Mouse (Mus musculus) urinary bladder, adult 18-20 months (tissue): ENCODE results near the gene Cyp2a5.
"Not testable (repeated sequence)": the region's sequence is repeated elsewhere in the genome, so short reads cannot be mapped to it uniquely, and the experiment has no call there.

Source experiments
- DNase-seq, 2 experiments: peaks; one replicate each; pipeline ENCODE4 v3.0.0; 2022; ENCODE audit warnings: low spot score in 2 of 2, mixed read lengths in 2 of 2

The Cyp2a5 gene

DNA sequence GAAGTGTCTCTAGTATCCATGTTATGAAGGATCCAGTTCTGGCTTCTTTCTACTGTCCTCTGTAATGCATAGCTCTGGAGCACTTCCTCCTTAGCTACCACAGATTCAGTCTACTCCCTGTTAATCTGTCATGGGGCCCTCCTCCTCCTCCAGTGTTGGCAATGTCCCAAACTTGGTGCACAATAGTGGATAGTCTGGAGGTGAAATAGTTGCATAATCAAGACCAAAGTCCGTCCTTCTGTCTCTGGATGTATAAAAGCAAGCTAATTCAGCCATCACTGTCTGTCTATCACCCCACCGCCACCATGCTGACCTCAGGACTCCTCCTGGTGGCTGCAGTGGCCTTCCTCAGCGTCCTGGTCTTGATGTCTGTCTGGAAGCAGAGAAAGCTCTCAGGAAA is at the start of gene Cyp2a5:
TSS of gene Cyp2a5 (plus strand) at position 247 of the 400 bp plus-strand sequence.
- DNase-seq, result not testable (repeated sequence)

DNA sequence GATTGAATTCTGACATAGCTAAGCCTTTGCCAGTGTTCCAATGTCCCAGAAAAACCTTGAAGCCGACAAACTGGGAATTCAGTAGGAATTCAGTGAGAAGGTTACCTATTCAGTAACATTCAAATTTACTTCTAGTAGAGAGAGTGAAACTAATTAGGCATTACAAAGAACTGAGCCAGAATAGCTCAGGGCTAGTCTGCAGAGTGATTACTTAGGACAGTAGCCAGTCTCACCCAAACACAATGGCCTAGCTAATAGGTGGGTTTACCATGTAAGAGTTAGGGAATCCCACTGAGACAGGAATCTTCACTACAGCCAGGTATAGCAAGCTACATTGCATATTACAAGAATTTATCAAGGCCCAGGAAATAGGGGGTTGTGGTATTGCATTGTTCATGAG is 49.1 kb upstream of the Cyp2a5 start:
- DNase-seq, result not testable (repeated sequence)

DNA sequence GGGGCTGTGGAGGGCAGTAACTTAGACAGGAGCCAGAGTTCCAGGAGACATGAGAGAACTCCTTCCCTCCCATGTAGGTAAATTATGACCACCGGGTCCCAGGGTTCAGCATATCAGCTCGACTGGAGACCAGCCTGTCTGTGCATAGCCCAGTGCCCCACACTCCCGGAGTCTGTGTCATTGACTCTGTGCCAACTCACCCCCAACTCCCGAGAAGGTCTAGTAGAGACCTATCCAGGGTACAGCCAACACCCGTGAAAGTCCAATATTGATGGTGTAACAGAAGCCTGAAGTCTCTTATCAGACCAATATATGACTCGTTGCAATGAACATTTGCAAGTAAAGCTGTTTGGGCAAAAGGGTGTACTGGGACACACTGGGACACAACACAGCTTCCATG is 45.1 kb upstream of the Cyp2a5 start:
- DNase-seq, result no peak

DNA sequence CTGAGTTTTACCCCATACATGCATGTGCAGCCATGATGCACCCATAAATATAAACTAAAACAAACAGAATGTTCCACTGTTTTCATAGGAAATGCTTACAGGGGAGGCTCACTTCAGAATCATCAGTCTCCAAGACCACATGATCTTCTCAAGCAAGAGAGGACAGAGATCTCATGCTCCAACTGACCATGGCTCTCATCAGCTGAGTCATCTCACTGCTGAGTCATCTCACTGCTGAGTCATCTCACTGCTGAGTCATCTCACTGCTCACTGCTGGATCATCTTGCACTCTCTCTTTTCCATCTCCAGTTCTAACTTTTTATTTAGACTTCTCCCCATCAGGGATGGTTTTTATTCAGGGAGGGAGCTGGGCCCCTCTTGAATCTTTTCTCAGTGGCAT is 35.0 kb upstream of the Cyp2a5 start:
- DNase-seq, result no peak

DNA sequence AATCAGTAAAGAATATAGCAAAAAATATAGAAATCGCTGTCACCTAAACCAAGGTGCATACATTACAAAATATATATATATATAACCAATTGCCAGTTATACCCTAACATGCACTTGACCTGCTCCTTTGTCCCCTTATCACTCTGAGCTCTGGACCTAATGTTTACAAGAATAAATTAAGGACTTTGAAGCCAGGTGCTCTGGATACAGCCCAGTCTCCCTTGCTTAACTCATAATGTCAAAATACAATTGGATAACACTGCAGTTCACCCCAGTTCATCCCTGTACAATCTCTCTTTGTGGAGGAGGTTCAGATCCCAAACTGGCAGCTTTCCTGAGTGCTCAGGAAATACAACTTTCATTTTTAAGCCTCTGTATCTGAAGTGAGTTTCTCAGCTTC is 34.1 kb upstream of the Cyp2a5 start:
- no peak for DNase-seq

GRCm38 (mm10) chr7:26808592-26808991 is 26.5 kb upstream of the Cyp2a5 start, which contains the start of gene Cyp2g1:
Gene Cyp2g1 (plus strand): TSS chr7:26808892.
- DNase-seq, result no peak

DNA sequence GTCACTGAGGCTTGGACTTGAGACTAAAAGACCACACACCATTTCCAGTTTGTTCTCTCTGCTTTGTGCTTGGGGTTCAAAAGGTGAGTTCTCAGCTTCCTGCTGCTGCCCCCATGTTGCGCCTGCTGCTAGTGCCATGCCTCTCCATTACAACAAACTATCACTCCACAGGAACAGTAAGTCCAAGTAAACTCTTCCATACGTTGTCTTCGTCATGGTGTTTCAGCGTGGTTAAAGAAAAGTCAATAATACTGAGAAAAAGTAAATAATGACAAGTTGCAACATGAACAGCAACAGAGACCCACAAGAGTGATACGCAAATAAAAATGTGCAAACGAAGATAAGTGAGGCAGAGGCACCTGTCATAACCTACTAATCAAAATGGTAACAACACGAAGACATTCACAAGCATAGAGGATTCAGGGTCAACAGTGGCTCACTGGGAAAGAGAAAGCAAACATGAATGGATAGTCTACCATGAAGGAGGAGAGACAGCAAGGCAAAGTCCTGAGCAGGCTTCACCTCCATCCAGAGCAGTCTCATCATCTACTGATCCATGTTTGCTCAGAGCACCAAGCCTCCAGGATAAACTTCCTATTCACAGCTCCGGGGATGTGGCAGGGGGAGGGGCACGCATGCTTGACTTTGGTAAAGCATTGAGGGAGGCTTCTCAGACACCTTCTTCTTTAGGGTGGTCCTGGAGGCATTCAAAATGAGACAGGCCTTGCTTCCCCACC is 3.4 kb upstream of the Cyp2a5 start:
- not testable (repeated sequence) for DNase-seq

DNA sequence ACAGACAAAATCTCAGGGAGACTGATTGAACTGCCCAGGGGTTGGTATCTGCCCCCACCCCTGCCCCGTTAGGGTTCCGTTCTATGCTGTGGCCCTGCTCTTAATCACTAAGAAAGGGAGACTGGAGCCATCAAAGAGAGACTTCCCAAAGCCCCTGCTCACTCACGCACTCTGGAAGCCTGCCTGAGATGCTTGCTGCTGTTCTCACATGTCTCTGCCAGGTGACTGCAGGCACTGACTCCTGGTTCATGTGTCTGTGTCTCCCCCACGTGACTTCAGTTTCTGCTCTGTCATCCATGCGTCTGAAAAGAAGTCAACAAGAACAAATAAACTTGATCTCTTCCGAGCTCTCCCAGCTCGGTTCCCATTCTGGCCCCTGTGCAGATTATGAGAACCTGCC is 2.4 kb upstream of the Cyp2a5 start:
- DNase-seq, result not testable (repeated sequence)

DNA sequence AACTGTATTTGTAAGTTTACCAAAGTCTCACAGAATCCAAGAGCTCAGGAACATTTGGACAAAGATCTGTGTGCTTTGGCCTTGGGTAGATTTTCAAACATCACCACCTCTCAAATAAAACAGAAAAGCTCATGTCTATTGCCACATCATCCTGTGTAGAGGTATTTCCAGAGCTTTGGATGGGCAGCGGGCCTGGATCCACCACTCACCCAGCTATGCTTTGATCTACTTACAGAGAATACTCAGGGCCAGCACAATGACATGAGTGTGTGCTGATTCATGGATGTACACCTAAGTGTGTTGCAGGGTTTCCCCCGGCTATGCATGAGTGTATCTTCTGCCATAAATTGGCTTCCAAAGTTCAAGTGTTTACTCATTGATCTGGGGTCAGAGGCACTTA is 8.3 kb downstream of the Cyp2a5 start:
- DNase-seq, result not testable (repeated sequence)

DNA sequence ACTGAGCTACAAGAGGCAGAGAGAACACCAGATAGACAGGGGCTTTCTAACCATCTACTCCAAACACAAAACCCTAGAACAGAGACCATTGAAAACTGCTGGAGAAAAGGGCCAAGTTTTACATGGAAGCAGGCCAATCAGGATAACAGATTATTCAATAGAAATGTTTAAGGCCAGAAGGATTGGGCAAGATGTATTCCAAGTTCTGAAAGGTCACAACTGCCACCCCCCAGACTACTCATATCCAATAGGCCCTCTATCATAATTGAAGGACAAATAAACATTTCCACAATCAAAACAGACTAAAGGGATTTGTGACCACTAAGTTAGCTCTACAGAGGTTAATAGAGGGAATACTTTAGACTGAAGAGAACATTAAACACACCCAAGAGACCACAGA is 15.0 kb downstream of the Cyp2a5 start:
- DNase-seq, result not testable (repeated sequence)

- DNase-seq, result not testable (repeated sequence)
These were observed 43.5 kb downstream of the Cyp2a5 start for GRCm38 (mm10) chr7:26878581-26878980.

DNA sequence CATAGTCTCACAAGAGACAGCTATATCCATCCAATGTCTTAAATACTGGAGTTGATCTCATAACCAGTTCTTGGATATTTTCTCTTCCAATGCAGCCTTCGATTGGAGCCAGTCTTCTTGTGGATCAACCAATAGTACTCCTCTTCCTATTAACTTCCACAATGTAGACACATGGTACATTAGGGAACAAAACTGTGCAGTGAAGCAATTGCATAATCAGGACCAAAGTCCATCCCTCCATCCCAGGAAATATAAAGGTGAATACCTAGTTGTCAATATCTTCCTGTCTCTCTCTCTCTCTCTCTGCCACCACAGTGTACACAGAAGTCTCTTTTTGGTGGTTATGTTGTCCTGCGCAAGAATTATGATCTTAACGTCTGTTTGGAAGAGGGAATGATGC is 45.5 kb downstream of the Cyp2a5 start:
- DNase-seq, result not testable (repeated sequence)
